Mouse (Mus musculus): ENCODE measurements around the gene Thap2. TPM values are rescaled to one million over a fixed set of nuclear protein-coding genes. Genes with fewer than 3 reads are reported as not detected.

Thap2 gene
- polyA plus RNA-seq, 1 experiment from 2014 or later = 20.0 TPM

DNA sequence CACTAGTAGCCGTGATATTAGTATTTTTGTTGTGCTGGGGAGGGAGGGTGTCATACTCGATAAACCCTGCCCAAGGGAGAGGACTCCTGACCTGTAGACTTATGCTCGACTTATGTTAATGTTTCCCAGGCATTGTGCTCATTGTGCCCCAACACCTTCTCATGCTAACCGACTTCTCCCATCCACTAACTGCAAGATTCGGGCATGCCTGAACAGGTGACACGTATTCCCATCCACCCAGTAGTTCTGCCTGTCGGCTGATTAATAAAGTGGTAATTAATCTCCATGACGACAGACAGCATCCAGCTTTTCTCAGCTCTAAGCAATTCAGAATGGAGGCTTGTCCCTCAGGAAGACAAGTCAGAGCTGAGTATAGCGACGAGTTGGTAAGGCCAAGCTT is 35.2 kb downstream of the Thap2 start:
- DNase-seq (ENCODE audit: low spot score) (no peak), ATAC-seq (replicated peaks; ENCODE audit: insufficient number of reproducible peaks, low FRiP score, low TSS enrichment, low read depth) (no peak)
- Histone ChIP-seq H3K27me3 (ENCODE audit: control insufficient read depth, insufficient read depth, low read length) (no peaks in the 10 kb centered on the region), H3K27ac (replicated peaks; ENCODE audit: low read depth, low read length) (no peak overlapping the region), H3K4me1 (ENCODE audit: control insufficient read depth, insufficient read depth, low read length) (no peaks in the 10 kb centered on the region), H3K4me2 (ENCODE audit: low read depth, low read length) (no peak overlapping the region), H3K4me3 (ENCODE audit: low read depth, low read length) (no peak overlapping the region), H3K9ac (replicated peaks; ENCODE audit: low read length) (no peak overlapping the region), H3K36me3 (replicated peaks; ENCODE audit: control insufficient read depth, insufficient read depth, low read depth, low read length) (no peaks in the 10 kb centered on the region), H3K9me3 (replicated peaks; ENCODE audit: control insufficient read depth, low read length) (no peaks in the 10 kb centered on the region)
- 77% methylated on average over 10 of the region's 10 CpGs for WGBS

DNA sequence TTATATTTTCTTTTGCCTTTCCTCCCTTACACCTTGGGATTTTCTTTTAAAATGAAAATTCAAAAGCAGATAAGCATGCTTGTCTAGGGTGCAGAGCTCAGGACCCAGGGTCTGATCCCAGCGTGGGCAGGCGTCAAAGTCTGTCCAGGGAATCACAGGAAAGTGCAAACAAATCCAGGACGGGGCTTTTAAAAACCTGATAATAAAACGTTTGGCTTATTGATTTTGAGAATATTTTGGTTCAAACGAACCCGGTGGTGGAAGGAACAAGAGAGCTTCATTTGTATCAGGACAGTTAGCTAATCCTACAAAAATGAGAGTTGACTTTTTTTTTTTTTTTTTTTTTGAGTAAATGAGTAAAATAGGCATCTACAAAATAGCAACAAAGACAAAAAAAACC is 36.1 kb downstream of the Thap2 start:
- no peak overlapping the region for H3K9ac ChIP-seq (replicated peaks; ENCODE audit: low read length)
- no peaks in the 10 kb centered on the region for H3K4me1 ChIP-seq (ENCODE audit: control insufficient read depth, insufficient read depth, low read length)
- DNase-seq (ENCODE audit: low spot score) (no peak), ATAC-seq (replicated peaks; ENCODE audit: insufficient number of reproducible peaks, low FRiP score, low TSS enrichment, low read depth) (no peak)
- no peak overlapping the region for H3K4me2 ChIP-seq (ENCODE audit: low read depth, low read length)
- no peak overlapping the region for H3K27ac ChIP-seq (replicated peaks; ENCODE audit: low read depth, low read length)
- no peak overlapping the region for H3K4me3 ChIP-seq (ENCODE audit: low read depth, low read length)
- H3K27me3 ChIP-seq (ENCODE audit: control insufficient read depth, insufficient read depth, low read length) = no peaks in the 10 kb centered on the region
- H3K36me3 ChIP-seq (replicated peaks; ENCODE audit: control insufficient read depth, insufficient read depth, low read depth, low read length) = no peaks in the 10 kb centered on the region
- WGBS = 83% methylated on average over 6 of the region's 6 CpGs
- H3K9me3 ChIP-seq (replicated peaks; ENCODE audit: control insufficient read depth, low read length) = no peaks in the 10 kb centered on the region

- H3K4me1 ChIP-seq (ENCODE audit: control insufficient read depth, insufficient read depth, low read length) = no peaks in the 10 kb centered on the region
- no peak overlapping the region for H3K27ac ChIP-seq (replicated peaks; ENCODE audit: low read depth, low read length)
- no peaks in the 10 kb centered on the region for H3K27me3 ChIP-seq (ENCODE audit: control insufficient read depth, insufficient read depth, low read length)
- H3K9me3 ChIP-seq (replicated peaks; ENCODE audit: control insufficient read depth, low read length) = no peaks in the 10 kb centered on the region
- H3K9ac ChIP-seq (replicated peaks; ENCODE audit: low read length) = no peak overlapping the region
- DNase-seq (ENCODE audit: low spot score) = no peak
- no peak overlapping the region for H3K4me2 ChIP-seq (ENCODE audit: low read depth, low read length)
- no peak overlapping the region for H3K4me3 ChIP-seq (ENCODE audit: low read depth, low read length)
- no peak for ATAC-seq (replicated peaks; ENCODE audit: insufficient number of reproducible peaks, low FRiP score, low TSS enrichment, low read depth)
- H3K36me3 ChIP-seq (replicated peaks; ENCODE audit: control insufficient read depth, insufficient read depth, low read depth, low read length) = no peaks in the 10 kb centered on the region
Measured at GRCm38 (mm10) chr10:115346444-115346843, 37.8 kb downstream of the Thap2 start.

DNA sequence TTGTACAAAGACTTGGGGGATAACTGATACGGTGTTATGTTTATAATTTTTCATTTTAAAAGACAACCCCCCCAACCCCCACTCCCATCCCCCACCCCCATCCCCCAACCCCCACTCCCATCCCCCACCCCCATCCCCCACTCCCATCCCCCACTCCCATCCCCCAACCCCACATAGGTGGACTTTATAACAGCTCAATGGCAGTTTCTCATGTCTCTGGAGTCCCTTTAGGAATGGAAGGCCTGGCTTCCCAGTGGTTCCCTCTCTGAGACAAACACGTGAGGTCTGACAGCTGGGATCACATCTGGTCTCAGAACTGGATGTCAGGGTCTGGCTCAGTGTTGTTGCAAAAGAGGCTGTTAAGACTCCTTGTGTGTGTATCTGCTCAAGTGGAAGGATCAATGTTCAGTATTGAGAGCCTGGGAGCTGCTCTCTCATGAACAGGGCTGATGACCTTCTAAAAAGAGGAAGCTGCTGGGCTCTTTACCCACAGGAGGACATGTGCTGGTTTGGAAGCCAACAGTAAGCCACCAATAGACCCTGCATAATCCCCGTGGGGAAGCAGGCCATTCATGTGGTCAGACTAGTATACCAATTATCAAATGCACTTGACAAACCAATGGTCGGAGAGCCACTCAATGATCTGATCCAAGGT is 41.3 kb downstream of the Thap2 start:
- Histone ChIP-seq H3K27ac (replicated peaks; ENCODE audit: low read depth, low read length) (no peak overlapping the region), H3K4me1 (ENCODE audit: control insufficient read depth, insufficient read depth, low read length) (no peaks in the 10 kb centered on the region), H3K36me3 (replicated peaks; ENCODE audit: control insufficient read depth, insufficient read depth, low read depth, low read length) (no peaks in the 10 kb centered on the region), H3K9ac (replicated peaks; ENCODE audit: low read length) (no peak overlapping the region), H3K27me3 (ENCODE audit: control insufficient read depth, insufficient read depth, low read length) (no peaks in the 10 kb centered on the region), H3K4me3 (ENCODE audit: low read depth, low read length) (no peak overlapping the region), H3K4me2 (ENCODE audit: low read depth, low read length) (no peak overlapping the region), H3K9me3 (replicated peaks; ENCODE audit: control insufficient read depth, low read length) (no peaks in the 10 kb centered on the region)
- 83% methylated on average over 4 of the region's 4 CpGs for WGBS
- no peak for DNase-seq (ENCODE audit: low spot score)
- no peak for ATAC-seq (replicated peaks; ENCODE audit: insufficient number of reproducible peaks, low FRiP score, low TSS enrichment, low read depth)

- Histone ChIP-seq H3K9me3 (replicated peaks; ENCODE audit: control insufficient read depth, low read length) (no peaks in the 10 kb centered on the region), H3K27ac (replicated peaks; ENCODE audit: low read depth, low read length) (no peak overlapping the region), H3K36me3 (replicated peaks; ENCODE audit: control insufficient read depth, insufficient read depth, low read depth, low read length) (no peaks in the 10 kb centered on the region), H3K27me3 (ENCODE audit: control insufficient read depth, insufficient read depth, low read length) (no peaks in the 10 kb centered on the region), H3K4me2 (ENCODE audit: low read depth, low read length) (no peak overlapping the region), H3K9ac (replicated peaks; ENCODE audit: low read length) (no peak overlapping the region), H3K4me1 (ENCODE audit: control insufficient read depth, insufficient read depth, low read length) (no peaks in the 10 kb centered on the region), H3K4me3 (ENCODE audit: low read depth, low read length) (no peak overlapping the region)
- DNase-seq (ENCODE audit: low spot score) (no peak), ATAC-seq (replicated peaks; ENCODE audit: insufficient number of reproducible peaks, low FRiP score, low TSS enrichment, low read depth) (no peak)
- 89% methylated on average over 7 of the region's 7 CpGs for WGBS
Measured at GRCm38 (mm10) chr10:115339820-115340328, 44.4 kb downstream of the Thap2 start.

DNA sequence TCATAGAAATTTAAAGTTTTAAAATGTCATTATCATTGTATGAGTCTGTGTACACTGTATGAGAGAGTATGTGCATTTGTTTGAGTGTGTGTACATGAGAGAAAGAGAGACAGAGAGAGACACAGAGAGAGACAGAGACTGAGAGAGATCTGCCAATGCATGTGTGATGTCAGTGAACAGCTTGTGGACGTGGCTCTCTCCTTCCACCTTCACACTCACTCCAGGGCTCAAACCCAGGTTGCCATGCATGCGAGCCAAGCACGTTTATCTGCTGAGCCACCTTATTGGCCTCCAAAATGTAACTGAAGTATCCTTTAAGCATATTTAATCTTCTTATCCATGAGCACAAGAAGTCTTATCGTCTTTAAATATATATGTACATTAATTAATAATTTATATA is 47.3 kb downstream of the Thap2 start:
- H3K4me1 ChIP-seq (ENCODE audit: control insufficient read depth, insufficient read depth, low read length) = no peaks in the 10 kb centered on the region
- no peak overlapping the region for H3K4me3 ChIP-seq (ENCODE audit: low read depth, low read length)
- no peak overlapping the region for H3K4me2 ChIP-seq (ENCODE audit: low read depth, low read length)
- WGBS = 89% methylated on average over 4 of the region's 4 CpGs
- H3K27ac ChIP-seq (replicated peaks; ENCODE audit: low read depth, low read length) = no peak overlapping the region
- no peak overlapping the region for H3K9ac ChIP-seq (replicated peaks; ENCODE audit: low read length)
- H3K9me3 ChIP-seq (replicated peaks; ENCODE audit: control insufficient read depth, low read length) = no peaks in the 10 kb centered on the region
- H3K36me3 ChIP-seq (replicated peaks; ENCODE audit: control insufficient read depth, insufficient read depth, low read depth, low read length) = no peaks in the 10 kb centered on the region
- ATAC-seq (replicated peaks; ENCODE audit: insufficient number of reproducible peaks, low FRiP score, low TSS enrichment, low read depth) (no peak), DNase-seq (ENCODE audit: low spot score) (no peak)
- no peaks in the 10 kb centered on the region for H3K27me3 ChIP-seq (ENCODE audit: control insufficient read depth, insufficient read depth, low read length)

DNA sequence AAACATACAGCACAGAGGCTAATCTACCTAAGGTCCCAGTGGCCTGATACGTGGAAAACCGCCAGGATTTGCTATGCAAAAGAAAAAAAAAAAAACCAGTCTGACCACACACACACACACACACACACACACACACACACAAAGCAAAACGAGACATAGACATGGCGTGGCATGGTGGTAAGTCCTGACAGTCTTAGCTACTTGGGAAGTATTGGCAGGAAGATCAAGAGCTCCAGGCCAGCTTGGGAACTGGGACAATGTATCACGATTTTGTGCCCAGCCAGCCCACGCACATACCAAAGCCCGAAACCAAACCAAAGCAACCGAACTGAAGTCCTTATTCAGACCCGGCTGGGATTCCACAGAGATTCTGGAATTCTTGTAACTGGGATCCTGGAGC is 50.7 kb downstream of the Thap2 start:
- WGBS = 88% methylated on average over 9 of the region's 9 CpGs
- H3K9ac ChIP-seq (replicated peaks; ENCODE audit: low read length) = no peak overlapping the region

DNA sequence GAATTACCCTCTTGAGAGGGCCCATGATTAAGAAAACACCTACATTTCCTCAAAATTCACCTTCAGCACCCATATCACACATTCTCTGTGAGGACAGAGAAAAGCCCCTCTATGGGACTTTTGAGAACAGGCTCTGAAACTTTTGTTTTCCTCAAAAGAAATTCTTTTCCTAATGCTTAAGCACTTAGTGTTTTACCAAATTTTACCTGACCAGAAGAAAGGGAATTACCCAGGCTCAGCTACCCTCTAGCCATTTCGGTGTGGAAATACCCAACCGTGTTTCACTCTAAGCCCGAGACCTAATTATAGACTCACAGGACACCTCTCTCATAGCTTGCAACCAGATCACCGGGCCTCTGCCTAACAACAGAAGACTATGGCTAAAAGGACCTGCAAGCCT is 51.2 kb downstream of the Thap2 start:
- Histone ChIP-seq H3K9ac (replicated peaks; ENCODE audit: low read length) (no peak overlapping the region), H3K36me3 (replicated peaks; ENCODE audit: control insufficient read depth, insufficient read depth, low read depth, low read length) (no peaks in the 10 kb centered on the region), H3K27me3 (ENCODE audit: control insufficient read depth, insufficient read depth, low read length) (no peaks in the 10 kb centered on the region), H3K4me3 (ENCODE audit: low read depth, low read length) (no peak overlapping the region), H3K27ac (replicated peaks; ENCODE audit: low read depth, low read length) (no peak overlapping the region), H3K4me1 (ENCODE audit: control insufficient read depth, insufficient read depth, low read length) (no peaks in the 10 kb centered on the region), H3K4me2 (ENCODE audit: low read depth, low read length) (no peak overlapping the region), H3K9me3 (replicated peaks; ENCODE audit: control insufficient read depth, low read length) (no peaks in the 10 kb centered on the region)
- DNase-seq (ENCODE audit: low spot score) (no peak), ATAC-seq (replicated peaks; ENCODE audit: insufficient number of reproducible peaks, low FRiP score, low TSS enrichment, low read depth) (no peak)
- 80% methylated on average over 4 of the region's 4 CpGs for WGBS

More for the DNA sequence above, 50.7 kb downstream of the Thap2 start:
- Histone ChIP-seq H3K9me3 (replicated peaks; ENCODE audit: control insufficient read depth, low read length) (no peaks in the 10 kb centered on the region), H3K27me3 (ENCODE audit: control insufficient read depth, insufficient read depth, low read length) (no peaks in the 10 kb centered on the region), H3K4me1 (ENCODE audit: control insufficient read depth, insufficient read depth, low read length) (no peaks in the 10 kb centered on the region), H3K4me3 (ENCODE audit: low read depth, low read length) (no peak overlapping the region), H3K27ac (replicated peaks; ENCODE audit: low read depth, low read length) (no peak overlapping the region), H3K36me3 (replicated peaks; ENCODE audit: control insufficient read depth, insufficient read depth, low read depth, low read length) (no peaks in the 10 kb centered on the region), H3K4me2 (ENCODE audit: low read depth, low read length) (no peak overlapping the region)
- ATAC-seq (replicated peaks; ENCODE audit: insufficient number of reproducible peaks, low FRiP score, low TSS enrichment, low read depth) (no peak), DNase-seq (ENCODE audit: low spot score) (no peak)

Data from embryonic facial prominence, embryonic 11.5 days (tissue).